Comparison of ENCODE assay signal across 8 mouse cellular contexts in the genomic region with DNA sequence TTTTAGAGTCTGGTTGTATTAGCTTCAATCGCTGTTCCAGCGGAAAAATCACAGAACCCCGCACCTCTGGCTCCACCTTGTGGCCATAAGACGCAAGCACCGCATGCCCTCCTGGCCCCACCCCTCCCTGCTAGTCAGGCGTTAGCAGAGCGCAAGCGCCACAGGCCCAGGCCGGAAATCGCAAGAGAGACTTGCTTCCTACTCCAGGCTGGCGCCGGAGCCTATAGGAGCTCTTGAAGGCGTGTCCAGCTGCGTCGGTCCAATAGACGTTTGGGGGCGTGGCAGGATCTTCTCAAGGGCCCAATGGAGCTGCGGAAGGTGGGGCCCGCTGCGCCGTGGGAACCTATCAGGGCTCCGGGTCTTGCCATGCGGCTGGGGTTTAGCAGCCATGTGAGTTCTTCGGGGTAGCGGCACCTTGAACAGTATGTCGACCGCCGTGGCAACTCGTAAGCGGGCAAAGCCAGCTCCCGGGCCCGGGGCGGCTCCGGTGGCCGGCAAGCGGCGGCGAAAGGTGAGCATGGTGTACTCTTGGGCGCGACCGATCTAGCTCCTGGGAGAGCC. TPM values are rescaled to one million over a fixed set of nuclear protein-coding genes. Genes with fewer than 3 reads are reported as not detected.
A peak's percentile ranks its signal among the peaks of the same experiment; 100 is the strongest.
DNase-seq lines count a peak whose midpoint lies in the region; ATAC-seq and TF ChIP-seq lines count a peak whose summit lies in the region.

A gene (minus strand): TSS at position 26 of the 561 bp plus-strand sequence.

- TF ChIP-seq CTCF in bone marrow, adult 2 months (IDR thresholded peaks at IDR 0.05; ENCODE audit: control insufficient read depth, insufficient read depth, low read length) = peak; percentile 95
- TF ChIP-seq CTCF in midbrain, postnatal 0 days (IDR thresholded peaks at IDR 0.05) = peak; percentile 99

- H3K27me3 ChIP-seq in embryonic facial prominence, embryonic 15.5 days = no peaks in the 10 kb centered on the region
- no peaks in the 10 kb centered on the region for H3K27me3 ChIP-seq in limb, embryonic 14.5 days (ENCODE audit: control insufficient read depth, insufficient read depth, low read length)
- no peaks in the 10 kb centered on the region for H3K27me3 ChIP-seq in midbrain, postnatal 0 days (ENCODE audit: insufficient read depth, low read length)

- peak; percentile 22; the same call in 1 of the 2 replicates for TF ChIP-seq POLR2A in bone marrow, adult 2 months (IDR thresholded peaks at IDR 0.05; ENCODE audit: borderline replicate concordance, control insufficient read depth, low read depth, low read length)
- 0 out of 2 replicates have a peak, but pooled peaks have one; percentile 34 for TF ChIP-seq POLR2A in limb, embryonic 14.5 days (IDR thresholded peaks at IDR 0.05; ENCODE audit: borderline replicate concordance, extremely low read depth, insufficient read depth, insufficient read length)

- peak; percentile 98 for ATAC-seq in embryonic facial prominence, embryonic 15.5 days (ENCODE audit: insufficient number of reproducible peaks, low FRiP score, low TSS enrichment, low read depth)
- ATAC-seq in limb, embryonic 14.5 days (ENCODE audit: low FRiP score, low read depth) = peak; percentile 98
- peak; percentile 98 for ATAC-seq in midbrain, postnatal 0 days (ENCODE audit: low FRiP score)

- peak within 1 kb of the TSS; percentile 66 for H3K9ac ChIP-seq in embryonic facial prominence, embryonic 15.5 days
- H3K9ac ChIP-seq in limb, embryonic 14.5 days (ENCODE audit: low read depth, low read length, severe bottlenecking) = peak within 1 kb of the TSS; percentile 65
- H3K9ac ChIP-seq in midbrain, postnatal 0 days (replicated peaks; ENCODE audit: low read length, poor library complexity, severe bottlenecking) = peak within 1 kb of the TSS; percentile 62

- peak within 1 kb of the TSS; percentile 10 for H3K27ac ChIP-seq in bone marrow, adult 2 months (ENCODE audit: control insufficient read depth, insufficient read depth, low read depth, low read length, poor library complexity)
- peak within 1 kb of the TSS; percentile 88 for H3K27ac ChIP-seq in embryonic facial prominence, embryonic 15.5 days (replicated peaks)
- H3K27ac ChIP-seq in limb, embryonic 14.5 days (replicated peaks; ENCODE audit: low read depth, low read length) = peak within 1 kb of the TSS; percentile 77
- H3K27ac ChIP-seq in midbrain, postnatal 0 days (ENCODE audit: low read depth, low read length) = peak within 1 kb of the TSS; percentile 21

- peak within 1 kb of the TSS; percentile 88 for H3K4me2 ChIP-seq in embryonic facial prominence, embryonic 15.5 days (replicated peaks)
- peak within 1 kb of the TSS; percentile 92 for H3K4me2 ChIP-seq in limb, embryonic 14.5 days (replicated peaks; ENCODE audit: low read depth, low read length, severe bottlenecking)
- H3K4me2 ChIP-seq in midbrain, postnatal 0 days (ENCODE audit: low read depth, low read length, poor library complexity, severe bottlenecking) = peak within 1 kb of the TSS; percentile 61

- H3K4me1 ChIP-seq in bone marrow, adult 2 months (ENCODE audit: control insufficient read depth, insufficient read depth, low read length) = no peaks in the 10 kb centered on the region; the same call in 1 of the 2 replicates
- H3K4me1 ChIP-seq in embryonic facial prominence, embryonic 15.5 days = peaks cover 49% of the 10 kb centered on the region
- peaks cover 21% of the 10 kb centered on the region for H3K4me1 ChIP-seq in limb, embryonic 14.5 days (ENCODE audit: control insufficient read depth, insufficient read depth, low read length)
- H3K4me1 ChIP-seq in midbrain, postnatal 0 days (ENCODE audit: insufficient read depth, low read length) = peaks cover 5% of the 10 kb centered on the region; the same call in 1 of the 2 replicates

- no peaks in the 10 kb centered on the region for H3K9me3 ChIP-seq in embryonic facial prominence, embryonic 15.5 days (replicated peaks)
- H3K9me3 ChIP-seq in limb, embryonic 14.5 days (ENCODE audit: control insufficient read depth, low read length) = no peaks in the 10 kb centered on the region
- H3K9me3 ChIP-seq in midbrain, postnatal 0 days (ENCODE audit: low read length) = no peaks in the 10 kb centered on the region

- DNase-seq in 416B (ENCODE audit: low read depth) = peak; percentile 100
- peak; percentile 100 for DNase-seq in heart, adult 8-10 months (ENCODE audit: low spot score)
- peak; percentile 100 for DNase-seq in kidney, adult 9 months
- DNase-seq in limb, embryonic 14.5 days (ENCODE audit: low spot score) = peak; percentile 100
- DNase-seq in midbrain, postnatal 0 days (ENCODE audit: low spot score) = peak; percentile 100
- peak; percentile 91 to 92 for DNase-seq in spleen, postnatal 14 days (ENCODE audit: low spot score in 2 of 2)

- H3K36me3 ChIP-seq in embryonic facial prominence, embryonic 15.5 days = peaks cover 19% of the 10 kb centered on the region
- H3K36me3 ChIP-seq in limb, embryonic 14.5 days (ENCODE audit: control insufficient read depth, insufficient read depth, low read length) = peaks cover 13% of the 10 kb centered on the region
- peaks cover 12% of the 10 kb centered on the region for H3K36me3 ChIP-seq in midbrain, postnatal 0 days (ENCODE audit: insufficient read depth, low read length)

- peak within 1 kb of the TSS; percentile 60 for H3K4me3 ChIP-seq in bone marrow, adult 2 months (replicated peaks; ENCODE audit: control insufficient read depth, low read depth, low read length)
- H3K4me3 ChIP-seq in embryonic facial prominence, embryonic 15.5 days (replicated peaks) = peak within 1 kb of the TSS; percentile 81
- peak within 1 kb of the TSS; percentile 69 for H3K4me3 ChIP-seq in limb, embryonic 14.5 days (replicated peaks; ENCODE audit: low read length)
- peak within 1 kb of the TSS; percentile 58 for H3K4me3 ChIP-seq in midbrain, postnatal 0 days (ENCODE audit: low read depth, low read length)

- under 1% methylated on average over 41 of the region's 41 CpGs for WGBS in bone marrow, adult 2 months
- under 1% methylated on average over 41 of the region's 41 CpGs for WGBS in embryonic facial prominence, embryonic 15.5 days
- WGBS in limb, embryonic 14.5 days = 0% methylated on average over 41 of the region's 41 CpGs
- WGBS in midbrain, postnatal 0 days = under 1% methylated on average over 41 of the region's 41 CpGs

RNA-seq across cellular contexts. Expression of the gene that starts here (rescaled TPM):
- polyA plus RNA-seq in bone marrow, adult 2 months (2011; ENCODE audit: insufficient read depth, insufficient read length, low replicate concordance, missing spikeins) = 8.8 and 33.8 TPM in 2 replicates
- 6.8 and 8.5 TPM in 2 replicates for polyA plus RNA-seq in embryonic facial prominence, embryonic 15.5 days (2015; fragmentation: Nextera tagmentation; extraction: Ambion mirVana)
- total RNA-seq in heart, adult 8-10 months (2022) = 10 to 100 TPM; 32.5 to 56.0 (median 41.7) TPM
- polyA plus RNA-seq in limb, embryonic 14.5 days (2012; rRNA removed) = 9.0 and 9.2 TPM in 2 replicates
- polyA plus RNA-seq in limb, embryonic 14.5 days (2014; fragmentation: Nextera tagmentation; extraction: Ambion mirVana) = 3.4 and 4.3 TPM in 2 replicates
- 2.3 and 3.4 TPM in 2 replicates for total RNA-seq in midbrain, postnatal 0 days (2014; rRNA removed)
- polyA plus RNA-seq in midbrain, postnatal 0 days (2015; fragmentation: Nextera tagmentation; extraction: Ambion mirVana) = 2.4 and 2.5 TPM in 2 replicates

Comparison
In these comparisons a context has a peak if more than half of its experiments do, and no peak if none do; other contexts are left out.
1. Peak in every context shown above with its lines: DNase-seq, ATAC-seq, H3K4me3 ChIP-seq and H3K27ac ChIP-seq.
2. H3K27ac ChIP-seq: peak in every context shown above with its lines; median percentile 88 in embryonic facial prominence, embryonic 15.5 days; 77 in limb, embryonic 14.5 days; 21 in midbrain, postnatal 0 days; 10 in bone marrow, adult 2 months.